Mouse (Mus musculus) layer of hippocampus, adult 9-10 months (tissue): ENCODE results near the gene Gm43517.
A peak's percentile ranks its signal among the peaks of the same experiment; 100 is the strongest.

Source experiments
- DNase-seq: peaks from one replicate; pipeline ENCODE4 v3.0.0; 2022; ENCODE audit warnings: low spot score

Gm43517 gene

DNA sequence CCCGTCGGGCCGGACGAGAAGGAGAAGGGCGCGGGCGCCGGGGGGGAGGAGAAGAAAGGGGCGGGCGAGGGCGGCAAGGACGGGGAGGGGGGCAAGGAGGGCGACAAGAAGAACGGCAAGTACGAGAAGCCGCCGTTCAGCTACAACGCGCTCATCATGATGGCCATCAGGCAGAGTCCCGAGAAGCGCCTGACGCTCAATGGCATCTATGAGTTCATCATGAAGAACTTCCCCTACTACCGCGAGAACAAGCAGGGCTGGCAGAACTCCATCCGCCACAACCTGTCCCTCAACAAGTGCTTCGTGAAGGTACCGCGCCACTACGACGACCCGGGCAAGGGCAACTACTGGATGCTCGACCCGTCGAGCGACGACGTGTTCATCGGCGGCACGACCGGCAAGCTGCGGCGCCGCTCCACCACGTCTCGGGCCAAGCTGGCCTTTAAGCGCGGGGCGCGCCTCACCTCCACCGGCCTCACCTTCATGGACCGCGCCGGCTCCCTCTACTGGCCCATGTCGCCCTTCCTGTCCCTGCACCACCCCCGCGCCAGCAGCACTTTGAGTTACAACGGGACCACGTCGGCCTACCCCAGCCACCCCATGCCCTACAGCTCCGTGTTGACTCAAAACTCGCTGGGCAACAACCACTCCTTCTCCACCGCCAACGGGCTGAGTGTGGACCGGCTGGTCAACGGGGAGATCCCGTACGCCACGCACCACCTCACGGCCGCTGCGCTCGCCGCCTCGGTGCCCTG is at the start of gene Gm43517:
Gm43517 (plus strand) TSS at position 299 of the 755 bp plus-strand sequence.
- DNase-seq, result peak; percentile 0

DNA sequence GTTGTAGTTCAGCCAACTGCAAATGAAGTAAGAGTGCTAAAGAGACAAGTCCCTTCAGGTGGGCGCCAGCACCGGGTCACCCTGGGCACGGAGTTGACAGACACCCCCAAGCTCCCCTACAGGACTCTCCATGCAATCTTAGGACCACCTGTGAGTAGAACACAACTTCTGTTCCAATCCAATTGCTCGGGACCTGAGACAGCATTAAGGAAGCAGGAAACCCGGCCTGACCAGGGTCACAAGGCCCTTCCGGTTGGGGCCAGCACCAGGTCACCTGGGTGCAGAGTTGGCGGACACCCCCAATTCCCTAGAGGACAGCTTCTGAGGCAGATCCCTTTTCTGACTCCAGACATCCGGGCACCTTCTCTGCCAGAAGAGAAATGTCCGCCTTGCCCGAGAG is 35.3 kb upstream of the Gm43517 start:
- no peak for DNase-seq

DNA sequence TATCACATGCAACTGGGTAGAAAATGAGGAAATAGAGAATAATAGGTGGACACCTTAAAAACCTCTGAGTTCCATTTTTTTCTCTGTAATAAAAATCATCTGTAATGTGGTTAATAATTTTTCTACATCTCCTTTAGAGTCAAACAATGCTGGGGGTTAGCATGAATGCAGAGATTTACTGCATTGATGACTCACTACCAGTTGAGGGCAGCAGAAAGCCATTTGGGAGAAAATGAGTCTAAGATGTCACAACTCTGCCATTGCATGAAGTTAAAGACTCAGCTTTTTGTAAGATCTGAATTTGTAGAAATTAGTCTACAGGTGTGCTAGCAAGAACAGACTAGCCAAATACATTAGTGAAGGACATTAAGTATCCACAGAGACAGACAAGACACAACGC is 16.0 kb upstream of the Gm43517 start:
- no peak for DNase-seq

- peak; percentile 37 for DNase-seq
Measured at GRCm38 (mm10) chr12:49372170-49372569, 12.8 kb upstream of the Gm43517 start.

DNA sequence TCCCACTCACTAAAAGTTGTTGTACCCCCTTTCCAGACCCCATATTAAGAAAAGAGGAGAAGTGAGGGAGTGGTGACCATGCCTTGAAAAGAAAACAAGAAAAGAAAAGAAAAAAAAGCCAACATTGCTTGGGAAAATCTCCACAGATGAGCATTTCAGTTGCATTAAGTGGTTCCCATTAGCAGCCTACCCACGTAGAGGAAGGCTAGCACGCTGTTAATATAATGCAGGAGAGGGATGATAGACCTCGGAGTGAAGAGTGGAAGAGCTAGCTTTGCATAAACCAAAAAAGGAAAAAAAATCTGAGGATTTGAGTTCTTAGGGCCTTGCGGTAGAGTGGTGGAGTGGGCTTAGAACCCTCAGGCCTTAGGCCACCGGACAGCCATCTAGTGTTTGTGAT is 11.8 kb upstream of the Gm43517 start:
- no peak for DNase-seq

DNA sequence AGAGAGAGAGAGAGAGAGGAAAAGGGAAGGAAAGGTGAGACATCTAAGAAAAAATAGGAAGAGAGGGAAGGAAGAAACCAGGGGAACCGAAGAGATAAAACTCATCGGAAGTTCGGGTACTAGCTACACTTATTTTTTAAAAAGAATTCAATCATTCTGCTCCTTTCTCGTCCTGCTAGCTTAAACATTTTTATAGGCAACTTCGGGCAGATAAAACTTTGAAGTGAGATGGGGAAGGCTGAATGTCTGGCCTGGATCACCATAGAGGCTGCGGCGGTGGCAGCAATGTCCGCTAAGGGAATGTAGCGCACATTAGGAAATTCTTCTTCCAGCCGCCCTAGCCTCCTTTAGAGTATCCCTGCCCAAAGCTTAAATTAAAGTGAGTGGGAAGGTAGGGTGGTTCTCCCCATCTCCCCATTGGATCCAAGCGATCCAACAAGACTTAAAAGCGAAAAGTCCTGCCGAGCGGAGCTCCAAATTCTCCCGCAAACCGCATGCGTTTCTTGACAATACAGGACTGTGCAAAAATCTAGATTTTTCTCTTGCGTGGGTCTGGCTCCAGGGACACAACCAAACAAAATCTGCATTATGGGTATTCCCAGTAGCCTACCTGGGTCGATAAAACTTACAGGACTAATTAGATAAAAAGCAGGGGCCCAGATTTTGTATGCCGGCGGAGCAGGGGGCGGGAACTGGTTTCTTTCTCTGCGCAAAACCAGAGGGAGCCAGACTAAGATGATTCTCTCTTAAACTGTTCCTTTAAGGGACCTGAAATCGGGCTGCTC is 11.0 kb upstream of the Gm43517 start:
- DNase-seq, result peak; percentile 4

- DNase-seq, result peak; percentile 59
Measured at GRCm38 (mm10) chr12:49374606-49374995, 10.4 kb upstream of the Gm43517 start.

DNA sequence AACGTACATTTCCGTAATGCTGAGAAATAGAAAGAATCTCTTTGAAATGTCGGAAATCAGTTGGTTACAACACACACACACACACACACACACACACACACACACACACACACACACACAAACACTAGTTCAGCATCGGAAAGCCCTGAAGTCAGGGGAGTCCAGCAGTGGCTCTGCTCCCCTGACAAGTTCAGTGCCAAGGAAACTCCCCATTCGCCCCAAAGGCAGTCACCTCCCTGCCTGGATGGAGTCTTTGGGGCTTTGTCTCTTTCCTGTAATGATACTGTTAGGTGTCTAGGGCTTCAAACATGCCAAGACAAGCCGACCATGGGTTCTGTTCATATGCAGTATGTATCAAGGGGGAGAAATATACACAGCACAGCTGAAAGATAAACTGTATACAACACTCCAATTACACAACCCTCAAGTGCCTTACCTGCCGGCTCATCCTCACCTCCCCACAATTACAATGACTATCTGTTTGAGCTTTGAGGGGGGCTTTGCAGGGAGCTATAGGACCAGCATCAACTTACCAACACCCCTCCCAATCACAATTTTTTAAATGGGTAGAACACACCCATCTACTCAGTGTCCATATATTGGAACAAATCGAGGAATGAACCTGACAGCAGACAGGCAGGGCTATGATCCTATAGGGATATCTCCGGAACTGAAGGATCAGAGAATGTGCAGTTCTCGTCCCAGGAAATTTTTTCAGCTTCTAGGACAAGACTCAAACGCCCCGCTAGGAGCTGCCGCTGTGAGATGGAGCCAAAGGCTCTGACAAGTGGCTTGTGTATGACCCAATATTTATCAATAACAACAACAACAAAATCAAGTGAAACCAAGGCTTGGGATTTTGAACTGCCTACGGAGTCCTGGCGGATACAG is 9.3 kb upstream of the Gm43517 start:
- DNase-seq, result peak; percentile 3

GRCm38 (mm10) chr12:49376318-49376992 is 8.5 kb upstream of the Gm43517 start:
- DNase-seq, result peak; percentile 18

DNA sequence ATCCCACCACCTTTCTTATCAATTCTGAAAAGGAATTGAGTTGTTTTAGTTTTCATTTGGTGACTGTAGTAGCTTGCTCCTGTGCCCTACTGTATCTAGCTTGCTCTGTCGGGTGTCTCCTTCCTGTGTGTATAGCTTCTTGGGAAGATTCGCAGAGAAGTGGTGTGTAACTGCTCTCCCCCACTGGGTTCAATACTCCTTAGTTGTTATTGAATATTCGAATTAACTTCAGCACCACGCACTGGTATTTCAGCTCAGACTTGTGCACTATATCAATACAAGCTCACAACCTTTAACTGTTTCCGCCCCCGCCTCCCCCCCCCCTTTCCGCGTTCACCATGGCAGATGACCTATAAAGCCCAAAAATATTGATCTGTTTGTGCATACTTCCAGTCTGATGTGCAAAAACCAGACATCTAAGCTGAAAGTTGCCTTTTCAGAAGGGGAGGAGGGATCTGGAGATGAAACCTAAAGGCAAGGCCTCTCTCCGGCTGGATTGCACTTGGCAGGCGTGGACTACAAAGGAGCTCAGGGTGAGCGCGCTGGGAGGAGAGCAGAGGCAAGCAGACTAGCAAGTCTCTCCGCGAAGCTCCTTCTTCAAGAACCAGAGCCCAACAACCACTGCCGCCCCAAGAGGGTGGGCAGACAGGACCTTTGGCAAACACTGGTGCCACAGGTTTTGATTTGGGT is 7.5 kb upstream of the Gm43517 start:
- DNase-seq, result peak; percentile 25

DNA sequence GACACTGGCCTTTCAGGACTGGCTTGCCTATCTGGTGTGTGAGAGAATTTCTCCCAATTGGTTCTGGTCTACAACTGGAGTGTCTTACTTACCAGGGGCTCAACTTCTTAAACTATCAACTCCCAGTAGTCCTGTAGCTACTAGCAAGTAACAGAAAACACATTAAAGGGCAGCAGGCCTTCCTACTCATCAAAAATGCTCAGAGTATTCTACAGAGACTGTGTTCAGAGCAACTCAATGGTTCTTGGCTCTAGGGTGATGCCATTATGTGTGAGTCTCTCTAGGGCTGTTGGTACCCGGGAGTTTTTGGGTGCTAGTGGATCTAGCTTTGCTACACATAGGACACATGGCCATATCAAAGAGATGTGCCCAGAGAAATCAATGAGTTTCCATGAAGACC is 6.1 kb upstream of the Gm43517 start:
- peak; percentile 20 for DNase-seq

- peak; percentile 39 for DNase-seq
Measured at GRCm38 (mm10) chr12:49379446-49379845, 5.5 kb upstream of the Gm43517 start.

GRCm38 (mm10) chr12:49380442-49380841 is 4.5 kb upstream of the Gm43517 start:
- DNase-seq, result peak; percentile 10

DNA sequence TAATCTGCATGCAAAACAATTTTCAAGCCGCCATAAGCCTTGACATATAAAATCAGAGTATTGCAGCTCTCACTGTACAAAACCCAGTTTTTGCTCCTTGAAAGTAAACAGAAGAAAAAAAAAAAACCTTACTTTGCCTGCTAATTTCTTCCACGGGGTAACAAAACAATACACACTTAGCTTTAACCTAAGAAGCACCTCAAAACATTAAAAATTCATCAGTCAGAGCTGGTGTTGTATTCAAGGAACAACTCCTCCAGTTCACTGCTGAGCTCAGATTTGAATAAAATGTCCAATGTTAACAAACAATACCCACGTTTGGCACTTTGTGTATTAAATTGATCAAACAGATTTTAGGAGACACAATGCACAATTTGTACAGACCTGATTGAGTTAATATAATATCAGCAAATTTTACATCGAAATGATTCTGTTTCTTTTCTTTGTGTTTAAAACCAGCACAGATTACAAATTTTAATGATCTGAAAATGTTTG is 3.9 kb upstream of the Gm43517 start:
- peak; percentile 5 for DNase-seq

- no peak for DNase-seq
Measured at GRCm38 (mm10) chr12:49381721-49382365, 3.1 kb upstream of the Gm43517 start.

DNA sequence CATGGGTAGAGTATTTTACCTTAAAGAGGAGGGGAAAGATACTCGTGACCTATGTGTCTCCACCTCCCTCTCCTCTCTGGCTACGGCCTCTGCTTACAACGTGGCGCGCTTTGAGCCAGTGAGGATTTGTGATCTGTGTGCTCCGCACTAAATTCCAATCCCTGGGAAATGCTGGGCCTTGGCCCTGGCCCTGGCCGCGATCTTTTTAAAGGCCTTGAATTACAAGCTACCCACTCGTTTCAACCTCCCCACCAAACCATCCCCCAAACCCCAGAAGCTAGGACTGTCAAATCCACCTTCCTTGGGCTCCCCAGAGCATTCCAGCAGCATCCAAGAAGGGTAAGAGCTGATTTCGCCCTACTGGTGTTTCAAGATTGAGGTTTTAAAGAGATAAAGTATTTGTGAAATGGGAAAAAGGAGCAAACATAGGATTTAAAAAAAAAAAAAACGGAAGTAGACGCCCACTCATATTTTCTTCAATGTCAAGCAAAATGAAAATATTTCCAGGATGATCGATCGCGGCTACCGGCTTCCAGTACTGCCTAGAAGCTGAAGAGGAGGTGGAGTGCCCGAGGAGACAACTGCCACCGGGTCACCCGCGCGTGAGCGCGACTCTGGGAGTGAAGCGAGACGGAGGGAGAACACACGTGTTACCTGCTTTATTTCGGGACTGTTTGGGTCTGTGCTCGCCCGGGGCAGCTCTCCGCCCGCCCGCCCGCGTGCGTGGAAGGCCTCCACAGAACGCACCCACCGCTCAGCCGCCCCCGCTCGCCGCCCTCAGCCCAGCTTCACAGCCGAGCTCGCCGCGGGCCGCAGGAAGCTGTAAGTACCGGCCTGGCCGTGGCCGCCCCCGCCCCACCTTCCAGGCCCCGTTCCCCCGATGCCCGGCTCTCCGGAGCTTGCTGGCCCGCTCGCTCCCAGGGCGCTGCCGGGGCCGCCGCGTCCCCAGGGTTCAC is 2.1 kb upstream of the Gm43517 start, which contains the start of gene Foxg1:
Foxg1 (plus strand) TSS at position 96 of the 956 bp plus-strand sequence.
- no peak for DNase-seq

- no peak for DNase-seq
Measured at GRCm38 (mm10) chr12:49383521-49384133, 1.3 kb upstream of the Gm43517 start.

GRCm38 (mm10) chr12:49384295-49384875 is 589 bp upstream of the Gm43517 start:
- no peak for DNase-seq
